Mouse (Mus musculus) heart, postnatal 0 days (tissue): Measurements from ENCODE around the gene Nav2.

Experiments
- CTCF ChIP-seq: IDR thresholded peaks from 2 replicates; pipeline ENCODE4 v1.5.1; 2016; ENCODE audit warnings: antibody characterized with exemption, control low read depth, low read depth
- EP300 ChIP-seq: IDR thresholded peaks from 2 replicates; pipeline ENCODE4 v1.6.1; 2016; ENCODE audit warnings: antibody characterized with exemption, low read depth

DNA sequence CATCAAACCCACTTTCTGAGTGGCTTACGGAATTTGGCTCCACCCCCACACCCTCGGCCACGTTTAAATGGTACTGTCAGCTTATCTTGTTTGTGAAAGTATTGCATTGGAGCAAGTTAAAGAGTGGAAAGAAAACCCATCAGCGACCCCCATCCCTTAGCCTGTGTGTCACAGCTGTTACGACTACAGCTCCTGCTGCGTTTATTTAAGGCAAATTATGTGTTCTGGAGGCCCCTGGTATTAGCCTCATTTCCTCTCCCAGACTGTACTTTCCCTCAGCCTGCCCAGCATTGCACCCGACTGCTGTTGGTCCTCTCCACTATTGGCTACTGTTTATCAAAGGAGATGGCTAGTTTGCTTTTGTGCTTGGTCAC is 569.4 kb downstream of the Nav2 start:
- no peak for TF ChIP-seq CTCF
- no peak for TF ChIP-seq EP300
